Mouse (Mus musculus): Measurements from ENCODE around the gene Slc47a1. TPM values are rescaled to one million over a fixed set of nuclear protein-coding genes. Genes with fewer than 3 reads are reported as not detected.

Gene Slc47a1
- polyA plus RNA-seq, 1 experiment = not detected

DNA sequence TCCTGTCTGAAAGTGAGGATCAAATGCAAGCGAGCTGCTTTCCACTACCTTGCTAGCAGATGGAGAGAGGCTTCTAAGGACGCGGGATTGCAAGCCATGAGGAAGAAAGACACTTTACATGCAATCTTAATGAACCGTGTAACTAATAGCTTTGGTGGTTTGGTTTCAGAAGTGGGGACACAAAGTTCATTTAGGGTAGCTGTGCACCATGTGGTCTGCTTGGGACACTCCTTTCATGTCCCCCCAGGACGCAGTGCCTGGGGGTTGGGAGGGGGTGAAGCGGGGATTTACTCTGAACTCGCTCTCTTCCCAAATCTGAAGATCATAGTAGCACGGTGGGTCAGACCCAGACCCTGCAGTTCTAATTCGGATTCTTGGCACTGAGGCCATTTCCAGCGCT is 36.2 kb downstream of the Slc47a1 start:
- Histone ChIP-seq H3K4me1 (ENCODE audit: control insufficient read depth, insufficient read depth, low read length) (no peaks in the 10 kb centered on the region), H3K4me3 (ENCODE audit: low read depth, low read length) (peak overlapping the region; percentile 35; the same call in 1 of the 2 replicates), H3K27ac (ENCODE audit: insufficient read depth, low read length) (no peak overlapping the region), H3K27me3 (ENCODE audit: control insufficient read depth, insufficient read depth, low read length, poor library complexity, severe bottlenecking) (peaks cover 6% of the 10 kb centered on the region; the same call in 1 of the 2 replicates), H3K9me3 (replicated peaks; ENCODE audit: control insufficient read depth, insufficient read depth, low read length, poor library complexity, severe bottlenecking) (no peaks in the 10 kb centered on the region), H3K9ac (ENCODE audit: low read depth, poor library complexity, severe bottlenecking) (0 out of 2 replicates have a peak overlapping the region, but pooled peaks have one; percentile 70), H3K36me3 (ENCODE audit: control insufficient read depth, insufficient read depth, low read length, poor library complexity, severe bottlenecking) (no peaks in the 10 kb centered on the region)
- no peak for TF ChIP-seq POLR2A (IDR thresholded peaks at IDR 0.05; ENCODE audit: insufficient read depth, low read length)
- TF ChIP-seq CTCF (IDR thresholded peaks at IDR 0.05; ENCODE audit: low read depth, low read length) = no peak
- TF ChIP-seq EP300 (IDR thresholded peaks at IDR 0.05; ENCODE audit: insufficient read depth, low read depth, low read length) = no peak

- H3K27ac ChIP-seq (ENCODE audit: insufficient read depth, low read length) = no peak overlapping the region
- peaks cover 6% of the 10 kb centered on the region; the same call in 1 of the 2 replicates for H3K27me3 ChIP-seq (ENCODE audit: control insufficient read depth, insufficient read depth, low read length, poor library complexity, severe bottlenecking)
- H3K4me1 ChIP-seq (ENCODE audit: control insufficient read depth, insufficient read depth, low read length) = no peaks in the 10 kb centered on the region
- no peak overlapping the region for H3K4me3 ChIP-seq (ENCODE audit: low read depth, low read length)
- no peak for TF ChIP-seq POLR2A (IDR thresholded peaks at IDR 0.05; ENCODE audit: insufficient read depth, low read length)
- no peaks in the 10 kb centered on the region for H3K9me3 ChIP-seq (replicated peaks; ENCODE audit: control insufficient read depth, insufficient read depth, low read length, poor library complexity, severe bottlenecking)
- no peak overlapping the region for H3K9ac ChIP-seq (ENCODE audit: low read depth, poor library complexity, severe bottlenecking)
- no peaks in the 10 kb centered on the region for H3K36me3 ChIP-seq (ENCODE audit: control insufficient read depth, insufficient read depth, low read length, poor library complexity, severe bottlenecking)
These were observed 36.9 kb downstream of the Slc47a1 start for GRCm38 (mm10) chr11:61341233-61341632.

GRCm38 (mm10) chr11:61340374-61340773 is 37.8 kb downstream of the Slc47a1 start:
- no peak overlapping the region for H3K27ac ChIP-seq (ENCODE audit: insufficient read depth, low read length)
- H3K4me1 ChIP-seq (ENCODE audit: control insufficient read depth, insufficient read depth, low read length) = no peaks in the 10 kb centered on the region
- TF ChIP-seq CTCF (IDR thresholded peaks at IDR 0.05; ENCODE audit: low read depth, low read length) (no peak), POLR2A (IDR thresholded peaks at IDR 0.05; ENCODE audit: insufficient read depth, low read length) (no peak), EP300 (IDR thresholded peaks at IDR 0.05; ENCODE audit: insufficient read depth, low read depth, low read length) (no peak)
- H3K4me3 ChIP-seq (ENCODE audit: low read depth, low read length) = no peak overlapping the region
- no peaks in the 10 kb centered on the region for H3K9me3 ChIP-seq (replicated peaks; ENCODE audit: control insufficient read depth, insufficient read depth, low read length, poor library complexity, severe bottlenecking)
- peaks cover 6% of the 10 kb centered on the region; the same call in 1 of the 2 replicates for H3K27me3 ChIP-seq (ENCODE audit: control insufficient read depth, insufficient read depth, low read length, poor library complexity, severe bottlenecking)
- no peak overlapping the region for H3K9ac ChIP-seq (ENCODE audit: low read depth, poor library complexity, severe bottlenecking)
- H3K36me3 ChIP-seq (ENCODE audit: control insufficient read depth, insufficient read depth, low read length, poor library complexity, severe bottlenecking) = no peaks in the 10 kb centered on the region

DNA sequence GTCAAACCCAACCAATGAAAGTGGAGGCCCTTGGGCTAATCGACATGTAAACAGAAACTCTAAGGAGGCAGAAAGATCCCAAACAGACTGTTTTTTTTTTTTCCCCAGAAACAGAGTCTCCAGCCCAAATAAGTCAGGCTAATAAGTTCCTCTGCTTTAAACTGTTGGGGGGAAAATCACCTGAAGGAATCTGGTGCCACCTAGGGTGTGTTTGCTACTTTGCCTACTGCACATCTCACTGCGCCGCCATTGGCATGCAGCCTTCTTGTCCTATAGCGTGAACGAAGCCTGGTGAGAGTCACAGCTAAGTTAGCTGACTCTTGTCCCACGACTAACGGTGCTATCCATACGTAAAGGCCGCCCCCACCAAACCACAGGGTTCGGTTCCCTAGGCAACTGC is 40.6 kb downstream of the Slc47a1 start:
- no peak for TF ChIP-seq EP300 (IDR thresholded peaks at IDR 0.05; ENCODE audit: insufficient read depth, low read depth, low read length)
- TF ChIP-seq CTCF (IDR thresholded peaks at IDR 0.05; ENCODE audit: low read depth, low read length) = no peak
- no peak for TF ChIP-seq POLR2A (IDR thresholded peaks at IDR 0.05; ENCODE audit: insufficient read depth, low read length)
- no peak overlapping the region for H3K4me3 ChIP-seq (ENCODE audit: low read depth, low read length)
- no peak overlapping the region for H3K27ac ChIP-seq (ENCODE audit: insufficient read depth, low read length)

DNA sequence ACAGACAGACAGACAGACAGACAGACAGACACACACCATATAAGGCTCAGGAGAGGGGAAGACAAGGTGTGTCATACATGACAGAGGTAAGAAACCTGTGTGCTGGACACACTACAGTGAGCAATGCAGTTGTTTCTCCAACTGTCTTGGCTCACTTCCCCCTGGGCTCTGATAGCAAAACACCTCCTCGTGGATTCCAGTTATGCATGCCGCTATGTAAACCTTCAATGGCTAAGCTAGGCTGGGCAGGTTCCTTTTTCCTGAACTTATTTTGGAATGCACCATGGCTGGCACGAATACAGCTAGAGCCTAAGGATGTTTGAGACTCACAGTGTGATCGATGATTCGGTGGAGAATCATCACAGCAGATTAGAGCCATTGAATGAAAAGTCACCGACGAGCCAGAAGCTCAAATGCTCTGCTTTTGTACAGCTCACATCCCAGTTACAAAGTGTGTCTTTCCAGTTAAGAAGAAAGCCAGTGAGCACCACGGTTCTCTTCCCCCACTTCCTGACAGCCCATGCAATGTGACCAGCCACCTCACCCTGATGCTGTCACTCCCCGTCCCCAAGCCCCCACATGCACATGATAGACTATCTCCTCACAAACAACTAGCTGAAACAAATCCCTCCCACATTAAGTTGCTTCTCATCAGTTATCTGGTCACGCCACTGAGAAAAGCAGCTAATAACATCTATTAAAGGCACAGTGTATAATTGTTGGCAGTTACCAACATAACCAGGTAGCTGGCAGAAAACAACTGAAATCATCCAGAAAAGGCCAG is 57.0 kb downstream of the Slc47a1 start:
- TF ChIP-seq POLR2A (IDR thresholded peaks at IDR 0.05; ENCODE audit: insufficient read depth, low read length) (no peak), EP300 (IDR thresholded peaks at IDR 0.05; ENCODE audit: insufficient read depth, low read depth, low read length) (no peak)
- no peak overlapping the region for H3K27ac ChIP-seq (ENCODE audit: insufficient read depth, low read length)
- H3K36me3 ChIP-seq (ENCODE audit: control insufficient read depth, insufficient read depth, low read length, poor library complexity, severe bottlenecking) = no peaks in the 10 kb centered on the region
- H3K9me3 ChIP-seq (replicated peaks; ENCODE audit: control insufficient read depth, insufficient read depth, low read length, poor library complexity, severe bottlenecking) = no peaks in the 10 kb centered on the region
- H3K4me1 ChIP-seq (ENCODE audit: control insufficient read depth, insufficient read depth, low read length) = no peaks in the 10 kb centered on the region
- H3K27me3 ChIP-seq (ENCODE audit: control insufficient read depth, insufficient read depth, low read length, poor library complexity, severe bottlenecking) = no peaks in the 10 kb centered on the region
- H3K9ac ChIP-seq (ENCODE audit: low read depth, poor library complexity, severe bottlenecking) = no peak overlapping the region
- no peak overlapping the region for H3K4me3 ChIP-seq (ENCODE audit: low read depth, low read length)

More for the DNA sequence above, 40.6 kb downstream of the Slc47a1 start:
- Histone ChIP-seq H3K4me1 (ENCODE audit: control insufficient read depth, insufficient read depth, low read length) (no peaks in the 10 kb centered on the region), H3K36me3 (ENCODE audit: control insufficient read depth, insufficient read depth, low read length, poor library complexity, severe bottlenecking) (no peaks in the 10 kb centered on the region), H3K27me3 (ENCODE audit: control insufficient read depth, insufficient read depth, low read length, poor library complexity, severe bottlenecking) (peaks cover 4% of the 10 kb centered on the region; the same call in 1 of the 2 replicates), H3K9ac (ENCODE audit: low read depth, poor library complexity, severe bottlenecking) (no peak overlapping the region), H3K9me3 (replicated peaks; ENCODE audit: control insufficient read depth, insufficient read depth, low read length, poor library complexity, severe bottlenecking) (no peaks in the 10 kb centered on the region)

DNA sequence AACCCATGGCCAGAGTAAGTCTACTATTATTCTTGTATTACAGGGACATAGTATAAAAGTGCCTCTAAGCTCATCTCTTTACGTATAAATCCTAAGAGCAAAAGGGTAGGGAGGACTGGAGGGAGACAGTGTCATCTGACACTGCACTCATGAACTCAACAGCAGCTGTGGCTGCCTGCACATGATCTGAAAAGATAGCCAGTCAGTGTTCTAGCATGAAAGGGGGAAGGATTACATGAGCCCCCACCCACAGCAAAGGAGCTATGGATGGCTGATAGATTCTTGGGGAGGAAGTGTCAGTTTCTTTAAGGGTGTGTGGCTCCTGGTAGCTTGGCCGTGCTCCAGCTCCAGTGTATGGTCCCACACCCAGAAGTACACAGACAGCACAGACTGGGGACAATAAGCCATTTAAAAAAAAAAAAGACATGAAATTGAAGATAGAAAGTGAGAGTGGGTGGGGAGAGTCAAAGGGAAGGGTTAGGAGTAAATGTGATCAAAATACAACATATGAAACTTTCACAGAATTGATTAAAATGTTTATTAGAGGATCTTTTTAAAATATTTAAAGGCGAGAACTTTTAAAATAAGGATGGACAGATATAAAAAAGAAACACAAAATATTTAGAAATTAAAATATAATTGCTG is 58.1 kb downstream of the Slc47a1 start:
- H3K4me3 ChIP-seq (ENCODE audit: low read depth, low read length) = no peak overlapping the region
- H3K9me3 ChIP-seq (replicated peaks; ENCODE audit: control insufficient read depth, insufficient read depth, low read length, poor library complexity, severe bottlenecking) = no peaks in the 10 kb centered on the region
- H3K4me1 ChIP-seq (ENCODE audit: control insufficient read depth, insufficient read depth, low read length) = no peaks in the 10 kb centered on the region
- H3K27ac ChIP-seq (ENCODE audit: insufficient read depth, low read length) = no peak overlapping the region
- no peaks in the 10 kb centered on the region for H3K36me3 ChIP-seq (ENCODE audit: control insufficient read depth, insufficient read depth, low read length, poor library complexity, severe bottlenecking)
- no peaks in the 10 kb centered on the region for H3K27me3 ChIP-seq (ENCODE audit: control insufficient read depth, insufficient read depth, low read length, poor library complexity, severe bottlenecking)
- no peak for TF ChIP-seq EP300 (IDR thresholded peaks at IDR 0.05; ENCODE audit: insufficient read depth, low read depth, low read length)
- TF ChIP-seq CTCF (IDR thresholded peaks at IDR 0.05; ENCODE audit: low read depth, low read length) = no peak
- no peak for TF ChIP-seq POLR2A (IDR thresholded peaks at IDR 0.05; ENCODE audit: insufficient read depth, low read length)
- no peak overlapping the region for H3K9ac ChIP-seq (ENCODE audit: low read depth, poor library complexity, severe bottlenecking)
